Mouse (Mus musculus) common myeloid progenitor, adult 5-6 weeks (primary cell): ENCODE results near the gene Rars. TPM values are rescaled to one million over a fixed set of nuclear protein-coding genes. Genes with fewer than 3 reads are reported as not detected.
"Not testable (repeated sequence)": the region's sequence is repeated elsewhere in the genome, so short reads cannot be mapped to it uniquely, and the experiment has no call there.

ENCODE experiments used
- ATAC-seq: replicated peaks from 2 replicates; pipeline ENCODE4 v1.8.0; 2016; ENCODE audit warnings: low read depth, mild to moderate bottlenecking, moderate TSS enrichment, inconsistent platforms; ENCODE audit not compliant: poor library complexity, severe bottlenecking
- total RNA-seq: library from RNA; stranded (forward); fragments of 200-1000, 187-1606 nt; gene quantifications from 2 replicates; pipeline ENCODE4 v1.2.3, GENCODE M21; 2017

The Rars gene
- total RNA-seq, 1 experiment from 2014 or later = 129 TPM

- ATAC-seq = no peak
Observed at GRCm38 (mm10) chr11:35840282-35840681, 6.0 kb upstream of the Rars start.

- peak; percentile 77 for ATAC-seq
Observed at GRCm38 (mm10) chr11:35838345-35839338, 4.3 kb upstream of the Rars start.

DNA sequence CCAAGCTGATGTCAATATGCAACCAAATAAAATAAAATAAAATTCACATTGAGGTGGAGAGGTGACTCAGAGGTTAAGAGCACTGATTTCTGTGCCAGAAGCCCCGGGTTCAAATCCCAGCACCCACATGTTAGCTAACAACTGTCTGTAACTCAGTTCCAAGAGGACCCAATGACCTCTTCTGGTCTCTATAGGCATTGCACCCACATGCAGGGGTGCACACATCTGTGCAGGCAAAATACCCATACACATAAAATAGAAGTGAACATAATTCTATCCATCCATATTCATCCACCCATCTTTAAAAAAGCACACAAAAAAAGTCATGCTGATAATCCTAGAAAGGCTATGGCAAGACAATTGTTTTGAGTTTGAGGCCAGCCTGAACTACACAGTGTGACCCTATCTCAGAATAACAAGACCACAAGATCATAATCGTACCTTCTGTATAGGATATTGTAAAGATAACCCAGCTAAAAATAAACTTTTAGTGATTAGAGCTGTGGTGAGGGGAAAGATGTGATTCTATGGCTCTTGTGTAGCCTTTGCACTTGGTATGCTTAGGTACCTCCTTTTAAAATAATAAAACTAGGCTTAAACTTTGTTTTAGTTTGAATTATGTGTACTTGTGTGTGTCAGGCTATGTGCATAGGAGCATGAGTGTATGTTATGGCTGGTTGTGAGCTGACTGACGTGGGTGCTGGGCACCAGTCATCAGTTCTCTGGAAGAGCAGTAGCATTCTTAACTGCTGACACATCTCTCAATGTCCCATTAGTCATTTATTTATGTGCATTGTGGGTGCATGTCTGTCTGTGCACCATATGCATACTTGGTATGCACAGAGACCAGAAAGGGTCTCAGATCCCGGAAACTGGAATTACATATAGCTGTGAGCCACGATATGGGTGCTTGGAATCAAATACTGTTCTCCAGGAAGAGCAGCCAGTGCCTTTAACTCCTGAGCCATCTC is 3.1 kb upstream of the Rars start:
- ATAC-seq = no peak

- ATAC-seq = 0 out of 2 replicates have a peak, but pooled peaks have one; percentile 1
Observed at GRCm38 (mm10) chr11:35833270-35833669, 1.0 kb downstream of the Rars start.

- no peak for ATAC-seq
Observed at GRCm38 (mm10) chr11:35832139-35832538, 2.2 kb downstream of the Rars start.

DNA sequence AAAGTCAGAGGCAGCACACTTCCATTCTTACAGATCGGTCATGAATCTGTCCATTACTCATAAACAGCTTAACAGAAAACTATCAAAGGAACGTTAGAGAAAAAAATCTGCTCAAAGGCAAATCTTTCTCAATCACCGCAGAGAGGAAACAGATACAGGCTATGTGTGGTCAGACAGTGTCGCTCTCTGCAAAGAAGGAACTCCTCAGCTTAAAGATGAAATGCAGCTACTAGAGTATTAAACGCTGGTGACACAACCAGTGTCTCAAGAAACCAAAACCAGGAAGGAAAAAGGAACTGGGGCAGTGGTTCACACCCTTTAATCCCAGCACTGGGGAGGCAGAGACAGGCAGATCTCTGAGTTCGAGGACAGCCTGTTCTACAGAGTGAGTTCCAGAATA is 6.6 kb downstream of the Rars start:
- peak; percentile 83 for ATAC-seq

GRCm38 (mm10) chr11:35816316-35816715 is 18.0 kb downstream of the Rars start:
- no peak for ATAC-seq

DNA sequence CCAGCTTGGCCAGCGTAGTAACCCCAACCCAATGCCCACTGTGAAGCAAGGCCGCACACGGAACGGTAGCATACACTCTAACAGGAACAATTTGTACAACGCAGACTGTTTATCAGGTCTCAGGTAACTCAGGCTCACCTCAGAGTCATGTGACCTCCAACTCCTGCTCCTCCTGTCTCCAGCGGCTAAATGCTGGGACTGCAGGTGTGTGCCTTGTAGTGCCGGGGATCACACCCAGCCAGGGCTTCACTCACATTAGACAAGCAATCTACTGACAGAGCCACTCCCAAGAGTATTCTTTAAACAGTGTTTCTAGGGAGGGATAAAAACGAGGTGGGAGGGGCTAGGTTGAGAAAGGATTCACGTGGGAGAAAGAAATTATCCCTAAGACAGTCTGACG is 22.8 kb downstream of the Rars start:
- ATAC-seq = no peak

GRCm38 (mm10) chr11:35801332-35801731 is 33.0 kb downstream of the Rars start:
- ATAC-seq = no peak

DNA sequence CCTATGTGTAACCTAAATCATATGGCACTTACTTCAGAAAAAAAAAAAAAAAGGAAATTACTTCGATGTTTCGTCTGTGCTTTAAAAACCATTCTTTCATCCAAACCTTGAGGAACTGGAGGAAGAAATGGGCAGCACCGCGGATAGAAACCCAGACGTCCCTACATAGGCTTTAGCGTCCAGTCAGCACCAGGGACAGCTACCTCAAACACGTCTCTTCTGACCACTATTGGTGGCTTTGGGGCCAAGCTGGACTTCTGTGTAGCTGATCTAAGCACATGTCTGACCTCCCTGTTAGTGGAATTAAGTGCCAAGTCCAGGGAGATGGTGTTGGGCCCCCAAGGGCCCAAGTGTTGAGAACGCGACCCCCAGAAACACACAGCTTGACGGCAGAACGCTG is 35.4 kb downstream of the Rars start, which contains the start of gene Fbll1:
Gene Fbll1 (minus strand): TSS at position 11 of the 400 bp plus-strand sequence.
- peak; percentile 88 for ATAC-seq

- peak; percentile 19; the same call in 1 of the 2 replicates for ATAC-seq
Observed at GRCm38 (mm10) chr11:35798495-35798820, 35.8 kb downstream of the Rars start.

DNA sequence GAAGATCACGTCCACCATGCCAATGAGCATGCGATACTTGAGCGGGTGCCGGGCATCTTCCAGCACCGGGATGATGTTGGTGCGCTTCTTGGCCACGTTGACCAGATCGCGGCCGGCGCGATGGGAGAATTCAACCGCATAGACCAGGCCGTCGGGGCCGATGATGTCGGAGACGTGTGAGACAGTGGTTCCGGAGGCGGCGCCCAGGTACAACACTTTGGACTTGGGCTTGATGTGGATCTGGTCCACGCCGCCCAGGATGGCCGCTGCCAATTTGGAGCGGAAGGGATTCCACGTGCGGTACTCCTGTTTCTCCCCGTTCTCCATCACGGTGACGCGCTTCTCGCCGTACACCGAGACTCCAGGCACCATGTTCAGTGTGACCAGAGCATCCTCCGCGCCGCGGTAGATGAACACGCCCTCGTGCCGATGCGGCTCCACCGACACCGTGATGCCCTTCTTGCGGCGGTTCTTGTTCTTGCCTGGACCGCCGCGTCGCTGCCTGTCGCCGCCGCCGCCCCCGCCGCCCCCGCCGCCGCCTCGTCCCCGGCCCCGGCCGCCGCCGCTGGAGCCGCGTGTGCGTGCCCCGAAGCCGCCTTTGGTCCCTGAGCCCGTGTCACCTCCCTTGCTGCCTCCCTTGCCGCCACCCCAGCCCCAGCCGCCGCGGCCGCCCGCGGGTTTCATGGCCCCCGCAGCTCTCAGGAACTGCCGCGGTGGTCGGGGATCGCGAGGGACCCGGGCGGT is 36.4 kb downstream of the Rars start:
- ATAC-seq = no peak

GRCm38 (mm10) chr11:35792800-35793199 is 41.5 kb downstream of the Rars start:
- not testable (repeated sequence) for ATAC-seq

DNA sequence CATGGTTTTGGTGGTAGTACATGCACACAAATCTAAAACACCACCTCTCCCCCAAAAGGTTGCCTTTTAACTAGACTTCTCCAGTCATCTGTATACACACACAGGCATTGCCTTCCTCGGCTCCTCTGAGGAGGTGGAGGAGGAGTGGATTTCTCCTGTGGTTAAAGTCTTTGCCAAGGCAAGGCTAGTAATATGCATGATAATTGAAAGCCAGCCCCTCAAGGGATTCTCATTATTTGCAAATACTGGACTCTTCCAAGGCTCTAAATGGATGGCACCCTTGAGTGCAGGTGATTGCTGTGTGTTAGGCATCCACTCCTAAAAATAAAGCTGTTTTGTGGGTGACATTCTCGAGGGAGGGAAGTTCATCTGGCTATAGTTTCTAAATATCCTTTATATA is 45.9 kb downstream of the Rars start:
- no peak for ATAC-seq

GRCm38 (mm10) chr11:35784537-35784936 is 49.8 kb downstream of the Rars start:
- no peak for ATAC-seq

DNA sequence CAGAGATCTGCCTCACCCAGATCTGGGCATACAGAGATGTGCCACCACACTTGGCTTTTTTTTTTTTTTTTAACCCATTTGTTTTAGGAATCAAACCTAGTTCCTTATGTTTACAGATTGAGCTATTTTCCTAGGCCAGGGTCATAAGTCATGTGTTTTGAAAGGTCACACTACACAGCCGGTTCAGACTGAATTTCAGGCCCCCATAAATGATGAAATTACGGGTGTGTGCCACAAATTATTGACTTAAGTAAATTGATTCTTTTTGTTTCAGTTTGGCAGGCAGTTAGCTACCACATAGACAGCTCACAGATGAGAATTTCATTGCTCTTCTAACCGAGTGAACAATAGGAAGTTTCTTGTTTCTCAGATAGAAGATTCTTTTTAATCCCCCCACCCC is 50.3 kb downstream of the Rars start:
- no peak for ATAC-seq

GRCm38 (mm10) chr11:35783038-35783437 is 51.3 kb downstream of the Rars start:
- no peak for ATAC-seq

DNA sequence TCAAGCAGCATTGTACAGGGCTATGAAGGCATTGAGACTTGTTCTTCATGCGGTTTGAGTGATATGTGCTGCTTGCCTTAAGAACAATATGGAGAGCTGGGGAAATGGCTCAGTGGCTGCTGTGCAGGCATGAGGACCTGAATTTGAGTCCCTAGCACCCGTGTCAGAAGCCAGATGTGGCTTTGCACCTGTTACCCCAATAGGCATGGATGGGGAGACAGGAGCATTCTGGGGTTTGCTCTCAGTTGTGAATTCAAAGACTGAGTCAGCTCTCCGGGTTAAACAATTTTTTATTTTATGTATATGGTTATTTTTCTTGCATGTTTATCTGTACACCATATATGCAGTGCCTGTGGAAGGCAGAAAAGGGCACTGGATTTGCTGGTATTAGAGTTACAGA is 51.9 kb downstream of the Rars start:
- no peak for ATAC-seq

GRCm38 (mm10) chr11:35780336-35780735 is 54.0 kb downstream of the Rars start:
- ATAC-seq = no peak

GRCm38 (mm10) chr11:35776452-35776851 is 57.9 kb downstream of the Rars start:
- no peak for ATAC-seq
